Mouse (Mus musculus) adrenal gland, postnatal 0 days (tissue): Measurements from ENCODE around the gene Moxd2. TPM values are rescaled to one million over a fixed set of nuclear protein-coding genes. Genes with fewer than 3 reads are reported as not detected.

Experiments used
- polyA plus RNA-seq: library from polyadenylated mRNA; unstranded; fragments of >200 nt; fragmentation: Nextera tagmentation; extraction: Ambion mirVana; gene quantifications from 2 replicates; pipeline ENCODE4 v1.2.1, GENCODE M21; 2015

Gene Moxd2
- not detected in 2 replicates for polyA plus RNA-seq

DNA sequence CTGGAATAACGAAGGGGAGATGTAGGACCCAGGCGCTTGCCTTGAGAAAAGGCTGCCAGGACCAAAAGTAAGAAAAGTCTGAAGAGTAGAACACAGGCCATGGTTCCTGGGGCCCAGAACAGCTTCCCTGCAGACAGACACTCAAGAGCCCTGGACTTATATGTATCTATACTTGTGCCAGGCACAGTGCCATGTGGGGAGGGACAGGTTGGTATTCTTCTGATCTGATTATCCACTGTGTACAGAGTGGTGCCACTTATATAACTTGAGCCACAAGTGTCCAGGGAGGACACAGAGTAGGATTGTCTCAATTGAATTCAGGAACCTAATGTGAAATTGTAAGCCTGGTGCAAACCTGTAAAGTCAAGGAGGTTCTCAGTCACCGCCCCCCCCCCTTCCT lies at the start of gene Moxd2:
Moxd2 (minus strand) TSS at position 101 of the 400 bp plus-strand sequence.

DNA sequence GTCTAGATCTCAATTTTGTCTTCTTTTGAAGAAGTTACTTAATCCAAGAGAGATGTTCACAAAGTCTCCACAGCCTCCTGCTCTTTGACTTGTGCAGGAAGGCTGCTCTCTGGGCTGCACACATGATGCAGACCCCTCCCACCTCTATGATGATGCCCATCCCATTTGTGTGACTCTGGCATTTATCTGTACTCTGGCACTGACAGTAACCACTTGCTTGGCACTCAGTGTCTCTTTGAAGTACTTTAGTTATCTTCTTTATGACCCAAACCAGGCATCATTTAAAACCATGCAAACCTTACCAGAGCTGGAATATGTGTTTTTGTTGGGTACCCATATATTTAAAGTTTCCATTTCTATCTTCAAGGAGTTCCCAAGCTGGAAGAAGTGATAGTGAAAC lies 13.0 kb upstream of the Moxd2 start, which contains the start of gene Prss58:
Prss58 (minus strand) TSS at position 101 of the 400 bp plus-strand sequence.

Other genes with a start within 250 kb of the Moxd2 start
- gene Prss58, start 12.9 kb upstream of the Moxd2 start, polyA plus RNA-seq: not detected in 2 replicates
- gene 1700074P13Rik, start 53.1 kb upstream of the Moxd2 start, polyA plus RNA-seq: not detected in 2 replicates
- not detected in 2 replicates for gene Gm4744, start 64.4 kb upstream of the Moxd2 start, polyA plus RNA-seq
- not detected in 2 replicates for gene 1810009J06Rik, start 77.3 kb upstream of the Moxd2 start, polyA plus RNA-seq
- not detected in 2 replicates for gene Gm2663, start 112.0 kb upstream of the Moxd2 start, polyA plus RNA-seq
- gene 2210010C04Rik, start 148.0 kb upstream of the Moxd2 start, polyA plus RNA-seq: not detected in 2 replicates